Mouse (Mus musculus) C2C12 (cell line): ENCODE data around the gene C7. TPM values are rescaled to one million over a fixed set of nuclear protein-coding genes. Genes with fewer than 3 reads are reported as not detected.

Source experiments
- H3K27me3 ChIP-seq: one replicate; pipeline ENCODE4 v1.6.1; 2011; ENCODE audit not compliant: control insufficient read depth, insufficient read depth, insufficient read length
- H3K36me3 ChIP-seq: one replicate; pipeline ENCODE4 v1.6.1; 2011; ENCODE audit not compliant: control insufficient read depth, insufficient read depth
- H3K4me3 ChIP-seq: one replicate; pipeline ENCODE4 v1.5.1; 2011; ENCODE audit warnings: mild to moderate bottlenecking, control low read depth; ENCODE audit not compliant: poor library complexity, insufficient read depth, severe bottlenecking
- H3K79me2 ChIP-seq: one replicate; pipeline ENCODE4 v1.6.1; 2011; ENCODE audit not compliant: control insufficient read depth, insufficient read depth
- H3K79me3 ChIP-seq: one replicate; pipeline ENCODE4 v1.6.1; 2011; ENCODE audit warnings: low read depth, control low read depth
- H3ac ChIP-seq: one replicate; pipeline ENCODE3; 2011; ENCODE audit warnings: low read depth; ENCODE audit not compliant: control insufficient read depth, insufficient read length
- CEBPB ChIP-seq: IDR thresholded peaks from one replicate; pipeline ENCODE4 v1.6.1; 2011; ENCODE audit warnings: low read depth, mild to moderate bottlenecking, control low read depth, moderate library complexity
- CTCF ChIP-seq: IDR thresholded peaks from one replicate; pipeline ENCODE4 v1.5.1; 2011; ENCODE audit not compliant: control insufficient read depth, insufficient read depth, insufficient read length
- FOSL1 ChIP-seq: IDR thresholded peaks from one replicate; pipeline ENCODE4 v1.8.0; 2011; ENCODE audit warnings: mild to moderate bottlenecking, low read length; ENCODE audit not compliant: poor library complexity, insufficient read depth, severe bottlenecking
- MAX ChIP-seq: IDR thresholded peaks from one replicate; pipeline ENCODE4 v1.6.1; 2011; ENCODE audit warnings: mild to moderate bottlenecking, control low read depth
- MYOD1 ChIP-seq: IDR thresholded peaks from one replicate; pipeline ENCODE4 v1.6.1; 2011; ENCODE audit warnings: low read depth; ENCODE audit not compliant: control insufficient read depth, insufficient read length
- MYOG ChIP-seq: IDR thresholded peaks from one replicate; pipeline ENCODE4 v1.6.1; 2011; ENCODE audit not compliant: control insufficient read depth, insufficient read length; ENCODE audit errors: extremely low read depth
- USF1 ChIP-seq: IDR thresholded peaks from one replicate; pipeline ENCODE4 v1.6.1; 2011; ENCODE audit warnings: low read depth, mild to moderate bottlenecking, control low read depth, moderate library complexity
- polyA plus RNA-seq: library from polyadenylated mRNA; unstranded; fragments of >200 nt; fragmentation: generic; extraction: Trizol; gene quantifications from one replicate; pipeline ENCODE4 v1.2.1, GENCODE M21; 2012; ENCODE audit warnings: missing spikeins

The C7 gene
- polyA plus RNA-seq, 1 experiment = not detected

- Histone ChIP-seq H3K4me3 (no peak overlapping the region), H3K27me3 (no peaks in the 10 kb centered on the region), H3K79me3 (no peaks in the 10 kb centered on the region), H3K79me2 (peaks cover 4% of the 10 kb centered on the region), H3K36me3 (peaks cover 34% of the 10 kb centered on the region), H3ac (no peak overlapping the region)
- no peak for TF ChIP-seq MYOD1
- no peak for TF ChIP-seq CEBPB
- TF ChIP-seq MAX = no peak
- TF ChIP-seq USF1 = no peak
- no peak for TF ChIP-seq MYOG
- no peak for TF ChIP-seq CTCF
- no peak for TF ChIP-seq FOSL1
These were observed 38.8 kb upstream of the C7 start for GRCm38 (mm10) chr15:5102312-5102711.

DNA sequence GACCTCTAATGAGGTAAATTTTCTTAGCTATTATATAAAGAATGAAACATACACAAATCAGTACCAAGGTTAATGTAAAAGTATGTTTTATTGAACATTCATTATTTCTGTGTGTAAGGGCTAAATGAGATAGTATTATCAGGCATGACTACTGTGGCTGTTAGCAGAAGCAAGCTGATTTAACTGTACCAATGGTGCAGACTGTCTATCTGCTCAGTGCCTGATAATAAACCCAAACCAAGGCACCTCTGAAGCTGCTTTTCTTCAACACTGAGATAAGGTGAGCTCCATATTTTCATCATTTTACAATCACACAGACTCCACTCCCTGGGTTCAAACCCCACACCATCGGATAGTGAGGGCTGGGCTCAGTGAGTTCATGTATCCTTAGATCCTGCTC, 33.8 kb upstream of the C7 start:
- no peak overlapping the region for H3K4me3 ChIP-seq
- no peaks in the 10 kb centered on the region for H3K79me3 ChIP-seq
- H3K79me2 ChIP-seq = no peaks in the 10 kb centered on the region
- H3ac ChIP-seq = no peak overlapping the region
- TF ChIP-seq CEBPB = no peak
- TF ChIP-seq MYOD1 = no peak
- no peak for TF ChIP-seq MYOG
- no peak for TF ChIP-seq USF1
- TF ChIP-seq CTCF = no peak
- TF ChIP-seq MAX = no peak
- no peak for TF ChIP-seq FOSL1
- H3K36me3 ChIP-seq = peaks cover 12% of the 10 kb centered on the region
- no peaks in the 10 kb centered on the region for H3K27me3 ChIP-seq

DNA sequence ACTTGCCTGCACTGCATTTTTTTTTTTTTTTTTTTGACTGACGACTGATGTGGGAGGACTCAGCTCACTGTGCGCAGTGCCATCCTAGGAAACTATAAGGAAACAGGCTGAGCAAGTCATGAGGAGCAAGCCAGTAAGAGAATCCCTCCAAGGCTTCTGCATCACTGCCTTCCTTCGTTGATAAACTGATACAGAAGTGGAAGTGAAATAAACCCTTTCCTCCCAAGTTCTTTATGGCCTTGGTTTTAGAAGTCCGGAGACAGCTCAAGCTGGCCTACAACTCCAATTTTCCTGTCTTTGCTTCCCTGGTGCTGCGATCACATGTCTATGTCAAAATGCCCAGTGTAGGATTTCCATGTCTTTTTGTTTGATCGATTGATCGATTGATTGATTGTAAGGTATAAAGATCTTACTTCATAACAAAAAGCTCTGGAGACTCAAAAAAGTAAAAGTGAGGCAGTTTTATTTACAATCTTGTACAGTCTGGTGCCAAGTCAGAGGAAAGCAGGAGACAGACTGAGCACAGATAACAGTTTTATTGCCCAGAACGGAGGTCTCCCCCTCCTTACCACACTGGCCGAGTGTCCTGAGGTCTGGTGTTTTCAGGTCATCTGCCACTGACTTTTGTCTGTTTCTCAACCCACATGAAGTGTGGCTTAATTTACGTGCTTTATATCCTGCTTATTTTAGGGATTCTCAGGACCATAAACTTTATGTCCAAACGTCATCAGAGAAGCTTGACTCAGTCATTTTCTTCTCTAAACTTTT, 32.2 kb upstream of the C7 start:
- no peak for TF ChIP-seq MAX
- TF ChIP-seq FOSL1 = no peak
- TF ChIP-seq CTCF = no peak
- no peak for TF ChIP-seq USF1
- no peak for TF ChIP-seq CEBPB
- no peak for TF ChIP-seq MYOG
- TF ChIP-seq MYOD1 = no peak
- no peaks in the 10 kb centered on the region for H3K79me3 ChIP-seq
- peaks cover 12% of the 10 kb centered on the region for H3K36me3 ChIP-seq
- no peak overlapping the region for H3ac ChIP-seq
- H3K79me2 ChIP-seq = no peaks in the 10 kb centered on the region
- no peaks in the 10 kb centered on the region for H3K27me3 ChIP-seq
- no peak overlapping the region for H3K4me3 ChIP-seq

- H3ac ChIP-seq = no peak overlapping the region
- H3K4me3 ChIP-seq = no peak overlapping the region
- H3K79me3 ChIP-seq = no peaks in the 10 kb centered on the region
- no peaks in the 10 kb centered on the region for H3K79me2 ChIP-seq
- TF ChIP-seq CTCF = no peak
- TF ChIP-seq CEBPB = no peak
- no peak for TF ChIP-seq USF1
- TF ChIP-seq MAX = no peak
- no peak for TF ChIP-seq FOSL1
- TF ChIP-seq MYOG = no peak
- no peak for TF ChIP-seq MYOD1
- H3K36me3 ChIP-seq = no peaks in the 10 kb centered on the region
- no peaks in the 10 kb centered on the region for H3K27me3 ChIP-seq
These were observed 26.6 kb upstream of the C7 start for GRCm38 (mm10) chr15:5090131-5090530.

GRCm38 (mm10) chr15:5088850-5089608, 25.5 kb upstream of the C7 start:
- no peaks in the 10 kb centered on the region for H3K79me2 ChIP-seq
- H3K36me3 ChIP-seq = no peaks in the 10 kb centered on the region
- H3ac ChIP-seq = no peak overlapping the region
- H3K79me3 ChIP-seq = no peaks in the 10 kb centered on the region
- TF ChIP-seq MYOD1 (no peak), MAX (no peak), USF1 (no peak), CEBPB (no peak), FOSL1 (no peak), MYOG (no peak), CTCF (no peak)
- no peak overlapping the region for H3K4me3 ChIP-seq
- no peaks in the 10 kb centered on the region for H3K27me3 ChIP-seq
